Mouse (Mus musculus): Measurements from ENCODE around the gene Thada. TPM values are rescaled to one million over a fixed set of nuclear protein-coding genes. Genes with fewer than 3 reads are reported as not detected.

Gene Thada
- polyA plus RNA-seq, 1 experiment: 5.3 TPM

DNA sequence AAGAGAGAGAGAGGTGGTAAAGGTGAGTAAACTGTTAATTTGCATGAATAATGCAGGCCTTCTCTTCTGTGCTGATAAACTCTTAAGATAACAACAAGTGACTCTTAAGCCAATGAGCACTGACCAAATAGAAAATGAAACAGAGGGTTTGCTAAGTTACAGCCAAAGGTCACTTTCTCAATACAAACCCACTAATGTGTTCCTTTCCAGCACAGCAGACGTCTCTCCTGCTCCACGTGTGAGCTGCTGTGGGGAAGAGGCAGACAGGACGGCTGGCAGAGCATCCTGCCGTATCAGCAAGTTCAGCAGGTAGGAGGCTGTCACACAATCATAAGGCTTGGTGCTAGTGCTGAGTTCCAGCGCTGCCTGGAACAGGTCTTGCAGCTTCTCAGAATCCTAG is 34.0 kb downstream of the Thada start:
- Histone ChIP-seq H3K4me3 (replicated peaks; ENCODE audit: control insufficient read depth, low read depth, low read length) (no peak overlapping the region), H3K4me1 (ENCODE audit: control insufficient read depth, insufficient read depth, low read length) (no peaks in the 10 kb centered on the region), H3K27ac (ENCODE audit: control insufficient read depth, insufficient read depth, low read depth, low read length, poor library complexity) (no peak overlapping the region)
- 81% methylated on average over 5 of the region's 5 CpGs for WGBS
- TF ChIP-seq POLR2A (IDR thresholded peaks at IDR 0.05; ENCODE audit: borderline replicate concordance, control insufficient read depth, low read depth, low read length) (no peak), CTCF (IDR thresholded peaks at IDR 0.05; ENCODE audit: control insufficient read depth, insufficient read depth, low read length) (no peak)

DNA sequence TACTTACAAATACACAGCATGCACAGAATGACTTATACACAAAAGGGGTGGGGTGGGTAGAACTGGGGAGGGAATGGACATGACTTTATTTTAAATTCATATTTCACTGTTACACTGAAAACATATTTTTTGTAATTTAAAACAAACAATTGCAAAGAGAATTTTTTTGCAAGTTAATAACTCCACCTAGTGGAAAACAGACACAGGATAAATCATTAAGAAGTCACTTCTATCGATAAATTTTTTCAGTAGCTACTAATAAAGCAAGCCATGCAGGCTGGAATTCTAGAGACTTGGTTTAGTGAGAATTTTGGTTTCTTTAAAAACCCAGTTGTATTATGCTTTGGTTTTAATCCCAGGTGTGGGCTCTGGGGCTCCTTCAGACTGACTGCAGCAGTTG is 41.7 kb downstream of the Thada start:
- TF ChIP-seq POLR2A (IDR thresholded peaks at IDR 0.05; ENCODE audit: borderline replicate concordance, control insufficient read depth, low read depth, low read length) (no peak), CTCF (IDR thresholded peaks at IDR 0.05; ENCODE audit: control insufficient read depth, insufficient read depth, low read length) (no peak)
- WGBS: 86% methylated on average over 1 of the region's 1 CpGs
- H3K4me3 ChIP-seq (replicated peaks; ENCODE audit: control insufficient read depth, low read depth, low read length): no peak overlapping the region

DNA sequence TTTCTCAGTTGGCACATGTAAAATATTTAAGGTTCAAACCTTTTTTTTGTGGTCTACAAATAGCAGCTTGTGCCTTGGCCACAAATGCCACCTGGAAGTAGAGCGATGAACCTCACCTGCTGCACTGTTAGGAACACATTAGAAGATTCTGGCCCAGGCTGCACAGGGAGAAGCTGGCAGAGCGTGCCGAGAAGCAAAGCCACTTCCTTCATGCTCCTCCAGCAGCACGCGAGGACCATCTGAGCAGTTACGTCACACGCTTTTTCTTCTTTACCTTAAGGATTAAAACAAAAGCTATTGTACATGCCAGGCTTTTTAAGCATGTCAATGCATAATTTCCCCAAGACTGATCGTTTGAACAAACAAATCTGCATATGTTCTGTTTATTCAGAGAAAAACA is 43.1 kb downstream of the Thada start:
- 63% methylated on average over 8 of the region's 8 CpGs for WGBS
- TF ChIP-seq CTCF (IDR thresholded peaks at IDR 0.05; ENCODE audit: control insufficient read depth, insufficient read depth, low read length) (no peak), POLR2A (IDR thresholded peaks at IDR 0.05; ENCODE audit: borderline replicate concordance, control insufficient read depth, low read depth, low read length) (no peak)
- no peaks in the 10 kb centered on the region; the same call in 1 of the 2 replicates for H3K4me1 ChIP-seq (ENCODE audit: control insufficient read depth, insufficient read depth, low read length)
- H3K27ac ChIP-seq (ENCODE audit: control insufficient read depth, insufficient read depth, low read depth, low read length, poor library complexity): no peak overlapping the region
- no peak overlapping the region for H3K4me3 ChIP-seq (replicated peaks; ENCODE audit: control insufficient read depth, low read depth, low read length)

More for the DNA sequence above, 41.7 kb downstream of the Thada start:
- Histone ChIP-seq H3K27ac (ENCODE audit: control insufficient read depth, insufficient read depth, low read depth, low read length, poor library complexity) (no peak overlapping the region), H3K4me1 (ENCODE audit: control insufficient read depth, insufficient read depth, low read length) (no peaks in the 10 kb centered on the region; the same call in 1 of the 2 replicates)

DNA sequence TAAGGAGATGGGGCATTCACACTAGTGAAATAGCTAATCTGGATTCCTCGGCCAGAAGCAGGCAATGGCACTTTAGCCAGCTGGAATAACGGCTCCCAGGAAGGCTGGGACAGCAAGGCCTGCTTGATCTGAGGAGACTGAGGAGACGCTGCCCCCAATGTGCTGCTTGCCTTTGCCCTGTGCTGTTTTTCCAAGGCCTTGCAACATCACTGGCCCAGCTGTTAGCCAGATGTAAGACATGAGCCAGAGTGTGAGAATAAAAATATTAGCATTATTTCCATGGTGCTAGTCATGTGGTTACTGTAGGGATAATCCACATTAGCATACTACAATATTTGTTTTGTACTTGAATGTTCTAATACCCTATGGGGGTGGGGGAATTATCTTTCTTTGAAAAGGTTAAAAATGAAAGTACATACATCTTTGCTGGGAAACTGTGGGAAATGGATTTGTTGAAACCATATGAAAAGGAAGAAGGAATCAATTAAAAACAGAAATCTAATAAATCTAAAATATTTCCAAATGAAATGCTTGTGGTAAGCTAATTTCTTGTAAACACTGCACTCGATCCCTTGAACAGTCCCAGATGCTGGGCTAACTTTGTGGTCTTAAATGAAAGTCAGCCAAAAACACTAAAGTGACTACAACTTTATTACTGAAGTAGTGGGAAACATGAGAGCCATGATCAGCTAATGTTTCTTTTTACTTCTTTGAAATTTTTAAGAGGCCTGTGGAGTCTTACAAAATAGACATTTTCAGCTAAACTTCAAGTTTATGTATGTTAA is 43.8 kb downstream of the Thada start:
- no peak overlapping the region for H3K4me3 ChIP-seq (replicated peaks; ENCODE audit: control insufficient read depth, low read depth, low read length)
- no peaks in the 10 kb centered on the region; the same call in 1 of the 2 replicates for H3K4me1 ChIP-seq (ENCODE audit: control insufficient read depth, insufficient read depth, low read length)
- WGBS: 83% methylated on average over 4 of the region's 4 CpGs
- no peak overlapping the region for H3K27ac ChIP-seq (ENCODE audit: control insufficient read depth, insufficient read depth, low read depth, low read length, poor library complexity)
- TF ChIP-seq CTCF (IDR thresholded peaks at IDR 0.05; ENCODE audit: control insufficient read depth, insufficient read depth, low read length): no peak
- no peak for TF ChIP-seq POLR2A (IDR thresholded peaks at IDR 0.05; ENCODE audit: borderline replicate concordance, control insufficient read depth, low read depth, low read length)

DNA sequence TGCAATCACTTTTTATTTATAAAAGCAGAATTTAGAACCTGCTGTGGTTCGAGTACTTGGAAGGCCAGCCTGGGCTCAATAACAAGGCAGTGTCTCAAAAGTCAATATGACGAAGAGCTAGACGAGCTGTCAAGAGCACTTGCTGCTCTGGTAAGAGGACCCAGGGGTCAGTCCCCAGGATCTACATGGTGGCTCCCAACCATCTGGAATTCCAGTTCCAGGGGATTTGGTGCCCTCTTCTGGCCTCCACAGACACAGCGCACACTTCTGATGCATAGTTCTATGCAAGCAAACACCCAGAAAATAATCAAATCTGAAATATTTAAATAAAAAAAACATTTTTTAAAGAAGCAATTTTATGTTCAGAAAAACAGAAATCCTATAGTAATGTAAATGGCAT is 45.0 kb downstream of the Thada start:
- 91% methylated on average over 4 of the region's 4 CpGs for WGBS
- TF ChIP-seq POLR2A (IDR thresholded peaks at IDR 0.05; ENCODE audit: borderline replicate concordance, control insufficient read depth, low read depth, low read length) (no peak), CTCF (IDR thresholded peaks at IDR 0.05; ENCODE audit: control insufficient read depth, insufficient read depth, low read length) (0 out of 2 replicates have a peak, but pooled peaks have one; percentile 17)
- no peak overlapping the region for H3K4me3 ChIP-seq (replicated peaks; ENCODE audit: control insufficient read depth, low read depth, low read length)
- H3K4me1 ChIP-seq (ENCODE audit: control insufficient read depth, insufficient read depth, low read length): no peaks in the 10 kb centered on the region; the same call in 1 of the 2 replicates
- no peak overlapping the region for H3K27ac ChIP-seq (ENCODE audit: control insufficient read depth, insufficient read depth, low read depth, low read length, poor library complexity)

DNA sequence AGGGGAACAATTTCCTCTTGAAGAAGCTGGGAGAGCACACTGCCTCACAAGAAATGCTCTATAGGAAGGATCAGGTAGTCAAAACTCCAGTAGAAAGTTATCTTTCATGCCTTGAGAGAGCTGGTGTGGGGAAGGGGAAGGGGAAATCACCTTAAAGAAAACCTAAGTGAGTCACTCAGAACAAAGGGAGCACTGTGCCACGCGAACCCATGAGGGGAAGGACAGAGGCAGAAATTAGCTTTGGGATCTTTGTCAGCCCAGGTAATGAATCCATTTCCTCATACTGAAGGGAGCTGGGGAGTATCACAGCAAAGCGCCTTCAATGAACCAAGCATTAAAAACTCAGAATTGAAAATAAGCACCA is 45.7 kb downstream of the Thada start:
- no peak overlapping the region for H3K27ac ChIP-seq (ENCODE audit: control insufficient read depth, insufficient read depth, low read depth, low read length, poor library complexity)

DNA sequence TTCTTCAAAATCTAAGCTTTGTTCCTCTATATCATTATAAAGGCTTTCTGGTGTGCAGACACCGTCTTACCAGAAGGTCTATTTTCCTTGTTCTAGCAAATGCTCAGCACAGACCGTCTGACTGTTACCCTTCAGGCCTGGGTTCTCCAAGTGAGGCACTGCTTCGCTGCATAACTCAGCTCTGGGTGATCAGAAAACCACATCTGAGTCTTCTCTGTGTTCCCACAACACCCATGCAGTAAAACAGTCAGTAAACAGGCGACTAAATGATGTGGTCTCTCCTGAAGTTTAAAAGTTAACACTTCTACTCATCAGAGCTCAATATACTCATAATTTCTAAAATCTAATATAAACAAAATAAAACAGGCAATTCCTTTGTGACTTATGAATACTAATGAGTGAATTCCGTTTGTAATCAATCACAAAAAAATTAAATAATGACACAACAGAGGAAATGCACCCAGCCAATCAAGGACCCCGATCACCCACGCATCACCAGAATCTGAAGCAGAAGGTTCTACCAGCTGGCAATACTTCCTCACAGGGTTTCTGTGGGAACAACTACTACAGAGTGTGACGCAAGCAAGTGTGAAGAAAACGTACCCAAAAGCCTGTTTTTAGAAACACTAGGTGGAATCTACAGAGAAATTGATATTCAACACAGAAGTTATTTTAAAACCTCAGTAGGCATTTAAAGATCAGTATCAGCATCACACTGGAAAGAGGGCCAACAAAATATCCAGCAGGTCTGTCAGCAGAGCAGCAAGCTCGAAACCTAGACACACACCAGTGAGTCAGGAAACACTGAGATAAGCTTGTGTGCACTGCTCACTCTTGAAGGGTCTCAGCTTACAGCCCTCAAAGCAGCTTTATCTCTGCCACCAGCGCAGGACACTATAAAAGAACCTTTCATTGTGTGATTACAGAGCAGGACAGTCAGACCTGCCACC is 46.4 kb downstream of the Thada start:
- TF ChIP-seq POLR2A (IDR thresholded peaks at IDR 0.05; ENCODE audit: borderline replicate concordance, control insufficient read depth, low read depth, low read length) (no peak), CTCF (IDR thresholded peaks at IDR 0.05; ENCODE audit: control insufficient read depth, insufficient read depth, low read length) (no peak)

More for the DNA sequence above, 45.7 kb downstream of the Thada start:
- H3K4me1 ChIP-seq (ENCODE audit: control insufficient read depth, insufficient read depth, low read length): no peaks in the 10 kb centered on the region; the same call in 1 of the 2 replicates
- 87% methylated on average over 3 of the region's 3 CpGs for WGBS
- TF ChIP-seq CTCF (IDR thresholded peaks at IDR 0.05; ENCODE audit: control insufficient read depth, insufficient read depth, low read length) (no peak), POLR2A (IDR thresholded peaks at IDR 0.05; ENCODE audit: borderline replicate concordance, control insufficient read depth, low read depth, low read length) (no peak)
- H3K4me3 ChIP-seq (replicated peaks; ENCODE audit: control insufficient read depth, low read depth, low read length): no peak overlapping the region

DNA sequence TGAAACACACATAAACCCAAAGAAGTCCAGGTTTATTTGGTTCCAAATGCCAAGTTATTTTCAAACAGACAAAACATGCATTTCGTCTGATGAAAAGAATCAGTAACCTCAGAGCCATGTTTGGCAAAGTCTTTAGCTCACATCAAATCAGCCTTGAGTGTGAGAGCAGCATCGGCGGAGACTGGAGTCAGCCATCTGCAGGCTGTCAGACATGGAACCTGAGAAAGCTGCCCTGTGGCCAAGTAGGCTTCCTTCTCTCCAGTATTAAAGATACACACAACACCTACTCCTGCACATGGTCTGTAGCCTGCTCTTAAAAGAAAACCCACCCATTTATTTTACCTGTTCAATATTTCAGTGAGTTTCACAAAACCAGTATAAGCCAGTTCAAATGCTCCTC is 50.1 kb downstream of the Thada start:
- WGBS: 91% methylated on average over 3 of the region's 3 CpGs
- no peak for TF ChIP-seq CTCF (IDR thresholded peaks at IDR 0.05; ENCODE audit: control insufficient read depth, insufficient read depth, low read length)
- TF ChIP-seq POLR2A (IDR thresholded peaks at IDR 0.05; ENCODE audit: borderline replicate concordance, control insufficient read depth, low read depth, low read length): no peak
- Histone ChIP-seq H3K4me1 (ENCODE audit: control insufficient read depth, insufficient read depth, low read length) (no peaks in the 10 kb centered on the region; the same call in 1 of the 2 replicates), H3K4me3 (replicated peaks; ENCODE audit: control insufficient read depth, low read depth, low read length) (no peak overlapping the region), H3K27ac (ENCODE audit: control insufficient read depth, insufficient read depth, low read depth, low read length, poor library complexity) (no peak overlapping the region)

More for the DNA sequence above, 46.4 kb downstream of the Thada start:
- H3K4me1 ChIP-seq (ENCODE audit: control insufficient read depth, insufficient read depth, low read length): no peaks in the 10 kb centered on the region; the same call in 1 of the 2 replicates
- H3K27ac ChIP-seq (ENCODE audit: control insufficient read depth, insufficient read depth, low read depth, low read length, poor library complexity): no peak overlapping the region
- H3K4me3 ChIP-seq (replicated peaks; ENCODE audit: control insufficient read depth, low read depth, low read length): no peak overlapping the region
- 40% methylated on average over 11 of the region's 11 CpGs for WGBS

Measured in bone marrow, adult 2 months (tissue).